Mouse (Mus musculus): ENCODE data around the gene Coq5.
"Not testable (repeated sequence)": the region's sequence is repeated elsewhere in the genome, so short reads cannot be mapped to it uniquely, and the experiment has no call there.

The Coq5 gene

GRCm38 (mm10) chr5:115302190-115302589 is 22.7 kb downstream of the Coq5 start:
- not testable (repeated sequence) for DNase-seq (ENCODE audit: low spot score in 2 of 2)

- DNase-seq (ENCODE audit: low spot score in 2 of 2): no peak
These were observed 32.9 kb downstream of the Coq5 start for GRCm38 (mm10) chr5:115312354-115312753.

- no peak for DNase-seq (ENCODE audit: low spot score in 2 of 2)
These were observed 33.6 kb downstream of the Coq5 start for GRCm38 (mm10) chr5:115312816-115313667.

- DNase-seq (ENCODE audit: low spot score in 2 of 2): no peak
These were observed 34.1 kb downstream of the Coq5 start for GRCm38 (mm10) chr5:115313668-115313943.

GRCm38 (mm10) chr5:115316968-115317644 is 37.6 kb downstream of the Coq5 start:
- no peak for DNase-seq (ENCODE audit: low spot score in 2 of 2)

- DNase-seq (ENCODE audit: low spot score in 2 of 2): no peak
These were observed 38.3 kb downstream of the Coq5 start for GRCm38 (mm10) chr5:115317645-115318328.

GRCm38 (mm10) chr5:115319004-115319940 is 39.8 kb downstream of the Coq5 start:
- DNase-seq (ENCODE audit: low spot score in 2 of 2): peak; percentile 78 to 83

GRCm38 (mm10) chr5:115326256-115326831 is 46.9 kb downstream of the Coq5 start:
- no peak for DNase-seq (ENCODE audit: low spot score in 2 of 2)

- peak; percentile 94 to 95 for DNase-seq (ENCODE audit: low spot score in 2 of 2)
These were observed 47.6 kb downstream of the Coq5 start, which contains the start of gene Srsf9 for GRCm38 (mm10) chr5:115326875-115327609. Gene Srsf9 (plus strand): TSS chr5:115327177.

GRCm38 (mm10) chr5:115327610-115328548 is 48.4 kb downstream of the Coq5 start:
- DNase-seq (ENCODE audit: low spot score in 2 of 2): peak in 1 of 2 experiments; percentile 41

- no peak for DNase-seq (ENCODE audit: low spot score in 2 of 2)
These were observed 51.5 kb downstream of the Coq5 start for GRCm38 (mm10) chr5:115330955-115331354.

- DNase-seq (ENCODE audit: low spot score in 2 of 2): no peak
These were observed 54.2 kb downstream of the Coq5 start for GRCm38 (mm10) chr5:115333626-115334025.

GRCm38 (mm10) chr5:115340007-115340406 is 60.5 kb downstream of the Coq5 start:
- DNase-seq (ENCODE audit: low spot score in 2 of 2): no peak

GRCm38 (mm10) chr5:115340577-115341313 is 61.3 kb downstream of the Coq5 start, which contains the start of the genes Gatc and Triap1:
Gene Gatc (minus strand): TSS chr5:115341178.
Gene Triap1 (plus strand): TSS chr5:115341225.
- DNase-seq (ENCODE audit: low spot score in 2 of 2): peak; percentile 82 to 86

GRCm38 (mm10) chr5:115341314-115342165 is 62.1 kb downstream of the Coq5 start:
- no peak for DNase-seq (ENCODE audit: low spot score in 2 of 2)

Data from heart, adult 9 months (tissue).